Comparison of ENCODE assay signal across 9 mouse cellular contexts in the genomic region with DNA sequence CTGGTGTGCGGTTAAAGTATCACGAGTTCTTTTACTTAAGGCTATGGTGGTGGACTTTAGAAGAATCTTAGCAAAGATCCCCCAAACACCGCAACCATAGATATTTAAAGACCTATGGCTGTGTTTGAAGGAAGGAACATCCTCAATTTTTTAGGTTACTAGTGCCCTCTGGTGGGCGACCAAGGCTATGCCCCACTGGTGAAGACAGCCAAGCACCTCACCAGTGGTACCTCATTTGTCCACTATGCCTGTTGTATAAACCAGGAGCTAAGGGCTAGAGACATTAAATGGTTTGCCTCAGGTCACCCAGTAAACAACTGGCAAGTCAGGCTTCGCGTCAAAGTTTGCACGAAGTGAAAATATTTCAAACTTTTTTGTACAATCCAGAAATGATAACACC. TPM values are rescaled to one million over a fixed set of nuclear protein-coding genes. Genes with fewer than 3 reads are reported as not detected.
DNase-seq lines count a peak whose midpoint lies in the region; ATAC-seq and TF ChIP-seq lines count a peak whose summit lies in the region.
"Had no signal": no experiment of that assay in that cellular context is flagged by ENCODE, and none has a peak within 500 bp of the region (broad histone marks: within the 10 kb centered on the region; RNA-seq: fewer than 3 reads in every experiment).

No protein-coding gene starts in this region.

- no peak overlapping the region for H3K9ac ChIP-seq in heart, embryonic 12.5 days

- H3K9me3 ChIP-seq in heart, embryonic 12.5 days (replicated peaks) = no peaks in the 10 kb centered on the region

- H3K36me3 ChIP-seq in heart, embryonic 12.5 days = peaks cover 57% of the 10 kb centered on the region

- no peak for ATAC-seq in heart, embryonic 12.5 days (ENCODE audit: insufficient number of reproducible peaks, low FRiP score)
- peak; percentile 80 for ATAC-seq in megakaryocyte, adult 5-6 weeks (ENCODE audit: poor library complexity, severe bottlenecking)

- WGBS in heart, embryonic 12.5 days = 64% methylated on average over 7 of the region's 7 CpGs

- H3K4me3 ChIP-seq in heart, embryonic 12.5 days = no peak overlapping the region
- H3K4me3 ChIP-seq in layer of hippocampus, adult 2 months = no peak overlapping the region
- H3K4me3 ChIP-seq: myocyte had no signal

- no peaks in the 10 kb centered on the region for H3K27me3 ChIP-seq in heart, embryonic 12.5 days (replicated peaks)

- no peak overlapping the region for H3K4me2 ChIP-seq in heart, embryonic 12.5 days

- peak; percentile 90 for TF ChIP-seq CTCF in layer of hippocampus, adult 2 months (conservative IDR thresholded peaks at IDR 0.05)

- peak; percentile 29 for DNase-seq in heart, adult 8-10 months (ENCODE audit: low spot score)
- peak; percentile 79 for DNase-seq in adrenal gland, postnatal 14 days
- DNase-seq in embryo, embryonic 9.5 days (ENCODE audit: extremely low spot score) = peak; percentile 61
- DNase-seq in heart, postnatal 14 days = peak; percentile 44 to 73
- DNase-seq in layer of hippocampus, adult 2 months (ENCODE audit: low spot score in 2 of 2) = peak; percentile 64 to 74
- peak; percentile 53 for DNase-seq in right cerebral cortex, postnatal 25 days

- H3K4me1 ChIP-seq in heart, embryonic 12.5 days (replicated peaks) = peaks cover 3% of the 10 kb centered on the region; the same call in 1 of the 2 replicates

- H3K27ac ChIP-seq in heart, embryonic 12.5 days (ENCODE audit: poor library complexity, severe bottlenecking) = no peak overlapping the region
- H3K27ac ChIP-seq in layer of hippocampus, adult 2 months = no peak overlapping the region

- intact Hi-C loops in heart, postnatal 14 days (cut with DNase I) = loop anchor here (1.0 kb wide), 1 partner anchor 223 kb away; no protein-coding TSS in a partner anchor

RNA-seq across cellular contexts. Expression of a gene that starts 47.6 kb away (rescaled TPM):
- total RNA-seq in heart, adult 8-10 months (2022) = 10 to 100 TPM; 19.5 to 30.7 (median 22.6) TPM
- 31.3 and 35.5 TPM in 2 replicates for polyA plus RNA-seq in heart, embryonic 12.5 days (2016; fragmentation: Nextera tagmentation; extraction: Ambion mirVana)
- 73.7 and 95.4 TPM in 2 replicates for total RNA-seq in adrenal gland, postnatal 14 days (2021)
- 10 to 100 TPM; 42.8 to 52.4 TPM for total RNA-seq in heart, postnatal 14 days (2021)
- 100 to 1,000 TPM in 1 of 2 experiments, 10 to 100 TPM in 1; 80.8 to 101 TPM for total RNA-seq in layer of hippocampus, adult 2 months (2021)
- total RNA-seq in megakaryocyte, adult 5-6 weeks (2015) = 66.6 and 69.0 TPM in 2 replicates
- total RNA-seq in megakaryocyte, adult 5-6 weeks (2017) = 88.5 and 97.9 TPM in 2 replicates

Comparison
In these comparisons a context has a peak if more than half of its experiments do, and no peak if none do; other contexts are left out.
1. DNase-seq: peak in every context shown above with its lines; median percentile 79 in adrenal gland, postnatal 14 days; 69 in layer of hippocampus, adult 2 months; 61 in embryo, embryonic 9.5 days; 58 in heart, postnatal 14 days; 53 in right cerebral cortex, postnatal 25 days; 29 in heart, adult 8-10 months.